Mouse (Mus musculus) bone marrow, adult 2 months (tissue): ENCODE measurements around the gene Gm7903.
"Not testable (repeated sequence)": the region's sequence is repeated elsewhere in the genome, so short reads cannot be mapped to it uniquely, and the experiment has no call there.

Experiments used
- CTCF ChIP-seq: fragments of 200-500 bp; IDR thresholded peaks from 2 replicates; pipeline ENCODE4 v1.5.1; 2011; ENCODE audit warnings: low read length, control low read depth; ENCODE audit not compliant: control insufficient read depth, insufficient read depth
- POLR2A ChIP-seq: fragments of 200-500 bp; IDR thresholded peaks from 2 replicates; pipeline ENCODE4 v1.6.1; 2011; ENCODE audit warnings: low read depth, mild to moderate bottlenecking, control low read depth, low read length, borderline replicate concordance; ENCODE audit not compliant: control insufficient read depth

DNA sequence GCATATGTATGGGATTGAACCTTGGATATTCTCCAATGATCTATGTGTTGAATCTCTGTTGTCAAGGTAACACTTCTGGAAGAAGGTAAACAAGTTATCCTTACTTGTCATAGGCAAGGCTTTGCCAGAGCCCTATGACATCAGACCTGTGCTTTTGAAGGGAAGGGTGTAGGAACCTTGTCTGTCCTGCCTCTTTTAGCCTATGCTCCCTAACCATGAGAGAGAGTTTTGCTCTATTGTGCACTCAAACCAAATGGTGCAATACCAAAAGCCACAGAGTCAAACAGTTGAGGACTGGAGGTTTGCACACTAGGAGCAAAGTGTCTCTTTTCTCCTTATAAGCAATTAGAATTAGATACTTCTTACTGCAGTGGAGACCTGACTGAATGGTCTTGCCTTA is 11.8 kb upstream of the Gm7903 start:
- TF ChIP-seq POLR2A, CTCF: not testable (repeated sequence)
